Mouse (Mus musculus): ENCODE results near the gene Nsun6. TPM values are rescaled to one million over a fixed set of nuclear protein-coding genes. Genes with fewer than 3 reads are reported as not detected.

Gene Nsun6
- polyA plus RNA-seq, 1 experiment from 2014 or later = 15.2 TPM

DNA sequence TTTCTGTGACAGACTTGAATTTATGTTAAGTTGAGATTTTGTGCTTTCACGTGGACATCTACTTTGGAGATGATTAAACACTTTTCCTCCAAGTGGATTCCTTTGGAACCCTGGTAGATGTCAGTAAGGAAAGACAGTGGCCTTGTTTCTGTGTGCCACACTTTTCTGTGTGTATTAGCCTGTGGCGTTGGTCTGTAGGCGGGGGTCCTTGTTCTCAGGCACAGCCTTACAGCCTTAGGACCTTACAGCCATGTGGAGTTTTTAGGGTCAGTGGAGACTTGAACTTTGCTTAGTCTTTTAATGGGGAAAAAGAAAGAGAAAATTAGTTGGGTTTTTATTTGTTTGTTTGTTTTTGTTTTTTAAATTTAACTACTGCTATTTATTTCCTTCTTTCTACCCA, 6.0 kb upstream of the Nsun6 start:
- H3K27me3 ChIP-seq (ENCODE audit: control insufficient read depth, insufficient read depth, low read depth, low read length) = no peaks in the 10 kb centered on the region
- H3K9me3 ChIP-seq (ENCODE audit: control insufficient read depth, low read length) = no peaks in the 10 kb centered on the region
- no peaks in the 10 kb centered on the region for H3K36me3 ChIP-seq (ENCODE audit: control insufficient read depth, insufficient read depth, low read length)
- 83% methylated on average over 3 of the region's 3 CpGs for WGBS
- H3K27ac ChIP-seq (ENCODE audit: low read length) = no peak overlapping the region
- no peak for ATAC-seq (ENCODE audit: low read depth)
- H3K4me3 ChIP-seq (ENCODE audit: low read length) = no peak overlapping the region
- no peak overlapping the region for H3K9ac ChIP-seq (ENCODE audit: low read length)
- no peak overlapping the region for H3K4me2 ChIP-seq (ENCODE audit: low read depth, low read length)
- H3K4me1 ChIP-seq (replicated peaks; ENCODE audit: control insufficient read depth, insufficient read depth, low read length) = peaks cover 18% of the 10 kb centered on the region

DNA sequence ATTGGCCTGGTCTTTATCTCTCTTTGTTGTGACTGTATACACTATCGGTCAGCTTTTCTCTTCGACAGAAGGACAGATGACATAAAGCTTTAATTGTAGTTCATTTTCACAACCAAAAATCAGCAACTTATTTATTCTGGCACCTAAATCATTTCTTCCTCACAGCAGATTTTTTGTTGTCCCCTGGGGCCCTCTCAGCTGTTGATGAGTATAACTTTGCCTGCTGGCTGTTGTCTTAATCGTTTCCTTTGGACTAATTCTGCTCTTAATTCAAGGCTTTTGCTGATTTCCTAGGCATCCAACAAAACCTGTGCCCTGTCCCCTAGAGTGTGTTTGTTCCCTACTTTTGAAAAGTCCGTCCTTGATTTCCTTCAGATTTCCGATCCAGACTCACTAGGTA, 3.4 kb upstream of the Nsun6 start:
- Histone ChIP-seq H3K36me3 (ENCODE audit: control insufficient read depth, insufficient read depth, low read length) (no peaks in the 10 kb centered on the region), H3K27me3 (ENCODE audit: control insufficient read depth, insufficient read depth, low read depth, low read length) (no peaks in the 10 kb centered on the region), H3K9ac (ENCODE audit: low read length) (no peak overlapping the region), H3K27ac (ENCODE audit: low read length) (no peak overlapping the region), H3K4me2 (ENCODE audit: low read depth, low read length) (no peak overlapping the region), H3K4me3 (ENCODE audit: low read length) (no peak overlapping the region), H3K9me3 (ENCODE audit: control insufficient read depth, low read length) (no peaks in the 10 kb centered on the region), H3K4me1 (replicated peaks; ENCODE audit: control insufficient read depth, insufficient read depth, low read length) (peaks cover 11% of the 10 kb centered on the region)
- ATAC-seq (ENCODE audit: low read depth) = no peak
- WGBS = 80% methylated on average over 5 of the region's 5 CpGs

DNA sequence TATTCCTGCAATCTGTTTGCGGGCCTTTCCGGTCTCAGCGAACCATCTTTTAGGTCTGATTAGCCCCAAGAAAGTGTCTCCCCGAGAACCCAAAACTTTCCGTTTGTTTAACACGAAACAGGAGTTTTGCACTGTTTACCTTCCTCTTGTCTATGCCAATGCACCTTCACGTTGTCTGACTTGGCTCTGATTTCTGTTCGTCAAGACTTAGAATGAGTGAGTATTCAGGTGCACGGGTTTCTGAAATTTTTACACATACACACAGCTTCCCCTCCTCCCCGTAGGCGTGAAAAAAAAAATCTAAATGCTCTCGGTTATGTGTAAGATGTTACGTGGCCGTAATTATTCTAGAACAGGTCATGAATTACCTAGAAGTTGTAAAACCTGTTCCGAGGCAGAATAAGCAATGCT, 877 bp upstream of the Nsun6 start:
- peak overlapping the region; percentile 97 for H3K9ac ChIP-seq (ENCODE audit: low read length)
- H3K9me3 ChIP-seq (ENCODE audit: control insufficient read depth, low read length) = no peaks in the 10 kb centered on the region
- ATAC-seq (ENCODE audit: low read depth) = no peak
- H3K4me3 ChIP-seq (ENCODE audit: low read length) = peak overlapping the region; percentile 95
- no peaks in the 10 kb centered on the region for H3K36me3 ChIP-seq (ENCODE audit: control insufficient read depth, insufficient read depth, low read length)
- H3K4me1 ChIP-seq (replicated peaks; ENCODE audit: control insufficient read depth, insufficient read depth, low read length) = peaks cover 11% of the 10 kb centered on the region
- H3K27ac ChIP-seq (ENCODE audit: low read length) = peak overlapping the region; percentile 95
- peak overlapping the region; percentile 72 for H3K4me2 ChIP-seq (ENCODE audit: low read depth, low read length)
- H3K27me3 ChIP-seq (ENCODE audit: control insufficient read depth, insufficient read depth, low read depth, low read length) = no peaks in the 10 kb centered on the region
- WGBS = under 1% methylated on average over 15 of the region's 15 CpGs

GRCm38 (mm10) chr2:15054496-15054895, 373 bp downstream of the Nsun6 start:
- peak overlapping the region; percentile 80 for H3K27ac ChIP-seq (ENCODE audit: low read length)
- H3K36me3 ChIP-seq (ENCODE audit: control insufficient read depth, insufficient read depth, low read length) = no peaks in the 10 kb centered on the region
- peaks cover 13% of the 10 kb centered on the region for H3K4me1 ChIP-seq (replicated peaks; ENCODE audit: control insufficient read depth, insufficient read depth, low read length)
- 18% methylated on average over 10 of the region's 10 CpGs for WGBS
- peak; percentile 8; the same call in 1 of the 2 replicates for ATAC-seq (ENCODE audit: low read depth)
- H3K9me3 ChIP-seq (ENCODE audit: control insufficient read depth, low read length) = no peaks in the 10 kb centered on the region
- no peaks in the 10 kb centered on the region for H3K27me3 ChIP-seq (ENCODE audit: control insufficient read depth, insufficient read depth, low read depth, low read length)
- peak overlapping the region; percentile 82 for H3K9ac ChIP-seq (ENCODE audit: low read length)
- peak overlapping the region; percentile 64 for H3K4me2 ChIP-seq (ENCODE audit: low read depth, low read length)
- H3K4me3 ChIP-seq (ENCODE audit: low read length) = peak overlapping the region; percentile 95

DNA sequence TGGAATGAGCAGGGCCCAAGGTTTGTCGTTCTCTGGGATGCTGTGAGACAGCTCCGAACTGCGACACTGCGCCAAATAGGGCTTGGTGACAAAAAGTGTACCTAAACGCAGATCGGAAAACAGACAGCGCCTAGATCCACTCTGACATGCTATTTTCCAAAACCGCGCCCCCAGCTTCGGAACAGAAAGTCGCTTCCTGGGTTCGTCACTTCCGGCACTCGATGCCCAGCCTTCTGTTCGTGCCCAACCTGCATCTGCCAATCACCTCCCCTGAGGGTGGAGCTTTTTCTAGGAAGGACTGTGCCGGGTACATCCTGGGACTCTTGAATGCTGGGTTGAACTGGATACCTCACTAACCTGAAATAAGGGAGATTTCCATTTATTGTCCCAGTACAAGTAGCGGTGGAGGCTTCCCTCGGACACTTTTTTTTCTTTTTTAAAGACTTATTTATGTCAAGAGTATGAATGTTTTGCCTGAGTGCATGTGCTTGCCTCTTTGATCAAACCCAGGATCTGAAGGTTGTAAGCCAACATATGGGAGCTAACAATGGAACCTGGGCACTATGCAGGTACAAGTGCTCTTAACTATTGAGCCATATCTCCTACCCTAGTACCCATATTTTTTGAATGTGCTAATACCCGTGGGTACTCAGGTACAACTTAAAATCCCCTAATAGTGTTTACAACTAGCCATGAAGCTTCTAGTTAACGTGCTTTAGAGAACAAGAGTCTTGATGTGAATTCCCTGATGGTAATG, 5.6 kb downstream of the Nsun6 start, which contains the start of gene Arl5b:
Gene Arl5b (plus strand): TSS at position 279 of the 757 bp plus-strand sequence.
- Histone ChIP-seq H3K9me3 (ENCODE audit: control insufficient read depth, low read length) (no peaks in the 10 kb centered on the region), H3K9ac (ENCODE audit: low read length) (peak within 1 kb of the TSS; percentile 75), H3K27ac (ENCODE audit: low read length) (peak within 1 kb of the TSS; percentile 41; the same call in 1 of the 2 replicates), H3K4me1 (replicated peaks; ENCODE audit: control insufficient read depth, insufficient read depth, low read length) (peaks cover 6% of the 10 kb centered on the region; the same call in 1 of the 2 replicates), H3K4me2 (ENCODE audit: low read depth, low read length) (peak within 1 kb of the TSS; percentile 65), H3K4me3 (ENCODE audit: low read length) (peak within 1 kb of the TSS; percentile 69), H3K27me3 (ENCODE audit: control insufficient read depth, insufficient read depth, low read depth, low read length) (no peaks in the 10 kb centered on the region), H3K36me3 (ENCODE audit: control insufficient read depth, insufficient read depth, low read length) (no peaks in the 10 kb centered on the region)
- WGBS = 5% methylated on average over 20 of the region's 20 CpGs
- ATAC-seq (ENCODE audit: low read depth) = peak; percentile 98

DNA sequence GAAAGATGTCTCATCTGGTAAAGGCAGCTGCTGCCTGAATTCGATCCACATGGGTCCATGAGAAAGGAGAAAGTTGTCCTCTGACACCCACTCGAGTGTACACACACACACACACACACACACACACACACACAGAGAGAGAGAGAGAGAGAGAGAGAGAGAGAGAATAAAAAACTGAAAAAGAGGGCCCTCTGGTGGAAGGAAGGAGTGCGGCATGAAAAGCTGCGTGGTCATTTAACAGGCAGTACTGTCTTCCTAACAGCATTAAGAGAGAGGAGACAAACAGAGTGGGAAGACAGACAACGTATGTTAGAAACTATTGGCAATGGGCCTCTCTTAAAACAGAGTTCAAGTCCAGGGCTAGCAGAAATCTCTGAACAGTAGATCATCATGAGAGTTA, 14.5 kb downstream of the Nsun6 start:
- Histone ChIP-seq H3K9me3 (ENCODE audit: control insufficient read depth, low read length) (no peaks in the 10 kb centered on the region), H3K27ac (ENCODE audit: low read length) (no peak overlapping the region), H3K4me2 (ENCODE audit: low read depth, low read length) (no peak overlapping the region), H3K4me3 (ENCODE audit: low read length) (no peak overlapping the region), H3K9ac (ENCODE audit: low read length) (no peak overlapping the region), H3K36me3 (ENCODE audit: control insufficient read depth, insufficient read depth, low read length) (no peaks in the 10 kb centered on the region; the same call in 1 of the 2 replicates), H3K4me1 (replicated peaks; ENCODE audit: control insufficient read depth, insufficient read depth, low read length) (no peaks in the 10 kb centered on the region), H3K27me3 (ENCODE audit: control insufficient read depth, insufficient read depth, low read depth, low read length) (no peaks in the 10 kb centered on the region)
- ATAC-seq (ENCODE audit: low read depth) = no peak
- WGBS = 50% methylated on average over 5 of the region's 5 CpGs

DNA sequence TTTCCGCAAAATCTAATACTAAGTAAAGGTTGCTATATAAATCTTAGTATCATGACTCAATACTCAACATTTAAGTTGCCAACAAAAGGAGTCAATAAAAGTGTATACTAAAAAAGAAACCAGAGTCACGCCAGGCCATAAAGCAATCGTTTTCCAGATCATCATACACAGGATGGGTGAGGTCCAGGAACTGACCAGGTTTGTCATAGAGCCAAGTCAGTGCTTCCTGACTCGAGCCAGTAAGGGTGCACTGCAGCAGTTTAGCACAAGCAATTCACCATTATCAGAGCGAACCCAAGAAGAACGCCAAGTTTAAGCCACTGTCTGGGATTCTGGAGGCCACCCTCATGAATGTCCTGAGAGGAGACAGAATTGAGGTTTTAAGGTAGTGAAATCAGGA, 16.2 kb downstream of the Nsun6 start:
- ATAC-seq (ENCODE audit: low read depth) = no peak
- no peaks in the 10 kb centered on the region for H3K9me3 ChIP-seq (ENCODE audit: control insufficient read depth, low read length)
- H3K9ac ChIP-seq (ENCODE audit: low read length) = no peak overlapping the region
- H3K4me2 ChIP-seq (ENCODE audit: low read depth, low read length) = no peak overlapping the region
- no peak overlapping the region for H3K4me3 ChIP-seq (ENCODE audit: low read length)
- no peaks in the 10 kb centered on the region for H3K4me1 ChIP-seq (replicated peaks; ENCODE audit: control insufficient read depth, insufficient read depth, low read length)
- H3K27me3 ChIP-seq (ENCODE audit: control insufficient read depth, insufficient read depth, low read depth, low read length) = no peaks in the 10 kb centered on the region
- H3K36me3 ChIP-seq (ENCODE audit: control insufficient read depth, insufficient read depth, low read length) = no peaks in the 10 kb centered on the region; the same call in 1 of the 2 replicates
- WGBS = 72% methylated on average over 6 of the region's 6 CpGs
- H3K27ac ChIP-seq (ENCODE audit: low read length) = no peak overlapping the region

- WGBS = 92% methylated on average over 1 of the region's 1 CpGs
- no peak for ATAC-seq (ENCODE audit: low read depth)
Observed at GRCm38 (mm10) chr2:15027816-15028215, 27.1 kb downstream of the Nsun6 start.

GRCm38 (mm10) chr2:15026817-15027216, 28.1 kb downstream of the Nsun6 start:
- Histone ChIP-seq H3K27ac (ENCODE audit: low read length) (no peak overlapping the region), H3K27me3 (ENCODE audit: control insufficient read depth, insufficient read depth, low read depth, low read length) (no peaks in the 10 kb centered on the region), H3K4me1 (replicated peaks; ENCODE audit: control insufficient read depth, insufficient read depth, low read length) (no peaks in the 10 kb centered on the region), H3K9ac (ENCODE audit: low read length) (no peak overlapping the region), H3K36me3 (ENCODE audit: control insufficient read depth, insufficient read depth, low read length) (peaks cover 9% of the 10 kb centered on the region), H3K9me3 (ENCODE audit: control insufficient read depth, low read length) (no peaks in the 10 kb centered on the region), H3K4me3 (ENCODE audit: low read length) (no peak overlapping the region), H3K4me2 (ENCODE audit: low read depth, low read length) (no peak overlapping the region)
- ATAC-seq (ENCODE audit: low read depth) = no peak
- WGBS = 79% methylated on average over 3 of the region's 3 CpGs

More at GRCm38 (mm10) chr2:15027816-15028215, 27.1 kb downstream of the Nsun6 start:
- Histone ChIP-seq H3K4me3 (ENCODE audit: low read length) (no peak overlapping the region), H3K4me1 (replicated peaks; ENCODE audit: control insufficient read depth, insufficient read depth, low read length) (no peaks in the 10 kb centered on the region), H3K27ac (ENCODE audit: low read length) (no peak overlapping the region), H3K27me3 (ENCODE audit: control insufficient read depth, insufficient read depth, low read depth, low read length) (no peaks in the 10 kb centered on the region), H3K9ac (ENCODE audit: low read length) (no peak overlapping the region), H3K36me3 (ENCODE audit: control insufficient read depth, insufficient read depth, low read length) (peaks cover 9% of the 10 kb centered on the region), H3K4me2 (ENCODE audit: low read depth, low read length) (no peak overlapping the region), H3K9me3 (ENCODE audit: control insufficient read depth, low read length) (no peaks in the 10 kb centered on the region)

Data from lung, embryonic 16.5 days (tissue).